Mouse (Mus musculus) CD4-positive naive resting alpha-beta T cell, adult 57 days (primary cell): ENCODE data around the gene Mup20. TPM values are rescaled to one million over a fixed set of nuclear protein-coding genes. Genes with fewer than 3 reads are reported as not detected.

Experiments used
- total RNA-seq: library from RNA; stranded (reverse); gene quantifications from one replicate; pipeline ENCODE4 v1.2.4, GENCODE M21; 2023

The Mup20 gene
- total RNA-seq = not detected

DNA sequence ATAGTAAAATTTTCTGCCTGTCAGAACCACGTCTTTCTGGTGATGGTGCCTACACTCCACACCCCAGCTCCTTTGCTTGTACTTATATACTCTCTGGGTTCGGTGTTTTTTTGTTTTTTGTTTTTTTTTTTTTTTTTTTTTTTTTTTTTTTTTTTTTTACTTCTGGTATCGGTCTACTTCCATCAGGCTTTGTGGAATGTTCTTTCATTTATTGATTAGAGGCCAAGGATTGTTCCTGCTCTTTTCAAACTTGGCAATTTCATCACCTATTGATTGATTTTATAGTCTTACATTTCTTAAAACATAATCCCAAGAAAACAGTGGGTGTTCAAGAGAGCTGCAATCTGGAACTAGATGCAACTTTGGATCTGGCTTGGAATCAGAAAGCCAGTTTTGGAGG, at the start of gene Mup20:
Gene Mup20 (minus strand): TSS at position 101 of the 400 bp plus-strand sequence.

DNA sequence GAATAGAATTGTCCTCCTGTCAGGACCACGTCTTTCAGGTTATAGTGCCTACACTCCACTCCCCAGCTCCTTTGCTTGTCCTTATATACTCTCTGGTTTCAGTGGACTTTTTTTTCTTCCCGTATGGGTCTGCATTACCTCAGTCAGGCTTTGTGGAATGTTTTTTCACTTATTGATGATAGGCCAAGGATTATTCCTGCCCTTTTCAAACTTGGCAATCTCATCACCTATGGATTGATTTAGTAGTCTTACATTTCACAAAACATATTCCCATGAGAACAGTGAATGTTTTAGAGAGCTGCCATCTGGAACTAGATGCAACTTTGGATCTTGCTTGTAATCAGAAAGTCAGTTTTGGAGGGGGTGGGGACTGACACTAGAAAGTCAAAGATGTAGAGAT, 33.3 kb upstream of the Mup20 start, which contains the start of gene Mup3:
Gene Mup3 (minus strand): TSS at position 102 of the 400 bp plus-strand sequence.

Other genes starting within 250 kb of the Mup20 start
- gene Mup5, start 218.9 kb downstream of the Mup20 start, total RNA-seq = not detected
- gene Mup3, start 33.2 kb upstream of the Mup20 start, total RNA-seq = not detected
- gene Mup21, start 96.7 kb upstream of the Mup20 start, total RNA-seq = not detected
- not detected for gene Zfp37, start 176.9 kb upstream of the Mup20 start, total RNA-seq
- gene Slc31a2, start 208.4 kb upstream of the Mup20 start, total RNA-seq = 4.0 TPM